Mouse (Mus musculus) olfactory bulb, adult 2 months (tissue): ENCODE results near the gene Taf6. TPM values are rescaled to one million over a fixed set of nuclear protein-coding genes. Genes with fewer than 3 reads are reported as not detected.

Source experiments
- H3K27ac ChIP-seq: fragments of 200-500 bp; 2 replicates; pipeline ENCODE4 v1.5.1; 2012; ENCODE audit warnings: low read depth, low read length; ENCODE audit not compliant: insufficient read depth
- H3K4me1 ChIP-seq: fragments of 200-500 bp; 2 replicates; pipeline ENCODE4 v1.6.1; 2012; ENCODE audit warnings: low read length; ENCODE audit not compliant: control insufficient read depth, insufficient read depth
- H3K4me3 ChIP-seq: fragments of 200-500 bp; 2 replicates; pipeline ENCODE4 v1.5.1; 2012; ENCODE audit warnings: mild to moderate bottlenecking, low read depth, low read length, moderate library complexity; ENCODE audit not compliant: insufficient read depth
- CTCF ChIP-seq: fragments of 200-500 bp; IDR thresholded peaks from 2 replicates; pipeline ENCODE4 v1.5.1; 2012; ENCODE audit warnings: low read depth, mild to moderate bottlenecking, low read length, moderate library complexity; ENCODE audit not compliant: insufficient read depth
- POLR2A ChIP-seq: fragments of 200-500 bp; IDR thresholded peaks from 2 replicates; pipeline ENCODE4 v1.6.1; 2012; ENCODE audit warnings: mild to moderate bottlenecking, low read depth, low read length, moderate library complexity; ENCODE audit not compliant: insufficient read depth
- WGBS: fragments of 180-500 bp; shearing (Covaris S2); methylation state at CpG from one replicate; pipeline ENCODE4 v1.1.7; 2018; 5-methylcytosine and 5-hydroxymethylcytosine counted together
- polyA plus RNA-seq: library from polyadenylated mRNA; stranded (reverse); fragments of >200 nt; gene quantifications from 2 replicates; pipeline ENCODE4 v1.2.4, GENCODE M21; 2012; ENCODE audit warnings: low replicate concordance; ENCODE audit not compliant: missing spikeins, insufficient read depth, insufficient read length

The Taf6 gene
- polyA plus RNA-seq = not detected in 2 replicates

GRCm38 (mm10) chr5:138186950-138187638, at the start of gene Taf6, which contains the start of gene Cnpy4:
Taf6 (minus strand) TSS chr5:138187451.
Cnpy4 (plus strand) TSS chr5:138187485.
- Histone ChIP-seq H3K4me1 (0 out of 2 replicates have a peak, but pooled peaks cover 2% of the 10 kb centered on the region), H3K4me3 (peak within 1 kb of the TSS; percentile 88), H3K27ac (peak within 1 kb of the TSS; percentile 85)
- TF ChIP-seq POLR2A = peak; percentile 98
- TF ChIP-seq CTCF = no peak
- WGBS = under 1% methylated on average over 31 of the region's 31 CpGs

- Histone ChIP-seq H3K4me1 (no peaks in the 10 kb centered on the region), H3K27ac (no peak overlapping the region), H3K4me3 (no peak overlapping the region)
- TF ChIP-seq POLR2A = no peak
- TF ChIP-seq CTCF = no peak
Observed at GRCm38 (mm10) chr5:138234224-138234623, 47.0 kb upstream of the Taf6 start.

GRCm38 (mm10) chr5:138233778-138234177, 46.5 kb upstream of the Taf6 start:
- WGBS = 94% methylated on average over 2 of the region's 2 CpGs
- TF ChIP-seq CTCF (no peak), POLR2A (no peak)
- Histone ChIP-seq H3K4me1 (no peaks in the 10 kb centered on the region), H3K4me3 (no peak overlapping the region), H3K27ac (no peak overlapping the region)

GRCm38 (mm10) chr5:138229511-138229910, 42.3 kb upstream of the Taf6 start:
- TF ChIP-seq CTCF = no peak
- TF ChIP-seq POLR2A = no peak
- Histone ChIP-seq H3K4me3 (no peak overlapping the region), H3K4me1 (no peaks in the 10 kb centered on the region), H3K27ac (no peak overlapping the region)
- 91% methylated on average over 3 of the region's 3 CpGs for WGBS

GRCm38 (mm10) chr5:138228026-138228425, 40.8 kb upstream of the Taf6 start:
- H3K4me1 ChIP-seq = no peaks in the 10 kb centered on the region
- TF ChIP-seq POLR2A = no peak
- no peak for TF ChIP-seq CTCF
- H3K27ac ChIP-seq = no peak overlapping the region
- 54% methylated on average over 3 of the region's 3 CpGs for WGBS
- no peak overlapping the region for H3K4me3 ChIP-seq

- WGBS = 73% methylated on average over 2 of the region's 2 CpGs
- TF ChIP-seq CTCF = no peak
- no peak for TF ChIP-seq POLR2A
- H3K27ac ChIP-seq = no peak overlapping the region
- no peak overlapping the region for H3K4me3 ChIP-seq
- no peaks in the 10 kb centered on the region for H3K4me1 ChIP-seq
Observed at GRCm38 (mm10) chr5:138227367-138227766, 40.1 kb upstream of the Taf6 start.

- TF ChIP-seq CTCF = no peak
- TF ChIP-seq POLR2A = no peak
- Histone ChIP-seq H3K4me3 (no peak overlapping the region), H3K27ac (no peak overlapping the region), H3K4me1 (no peaks in the 10 kb centered on the region)
- 76% methylated on average over 4 of the region's 4 CpGs for WGBS
Observed at GRCm38 (mm10) chr5:138226491-138226890, 39.2 kb upstream of the Taf6 start.

- 61% methylated on average over 2 of the region's 2 CpGs for WGBS
- H3K4me1 ChIP-seq = no peaks in the 10 kb centered on the region
- no peak within 1 kb of the TSS for H3K27ac ChIP-seq
- TF ChIP-seq CTCF (no peak), POLR2A (no peak)
- H3K4me3 ChIP-seq = no peak within 1 kb of the TSS
Observed at GRCm38 (mm10) chr5:138225700-138226099, 38.4 kb upstream of the Taf6 start, which contains the start of gene Nxpe5. Nxpe5 (plus strand) TSS chr5:138225898.

GRCm38 (mm10) chr5:138223287-138223686, 36.0 kb upstream of the Taf6 start:
- TF ChIP-seq POLR2A = no peak
- no peak for TF ChIP-seq CTCF
- Histone ChIP-seq H3K4me3 (no peak overlapping the region), H3K4me1 (no peaks in the 10 kb centered on the region), H3K27ac (no peak overlapping the region)
- WGBS = 35% methylated on average over 3 of the region's 3 CpGs
